Mouse (Mus musculus): ENCODE measurements at regions not wholly inside any gene's neighbourhood (a gene's known extent, or its start where the extent isn't known, plus 50 kb on each side); places are given as distances from the start of the nearest gene placed in this dataset.
A peak's percentile ranks its signal among the peaks of the same experiment; 100 is the strongest.

DNA sequence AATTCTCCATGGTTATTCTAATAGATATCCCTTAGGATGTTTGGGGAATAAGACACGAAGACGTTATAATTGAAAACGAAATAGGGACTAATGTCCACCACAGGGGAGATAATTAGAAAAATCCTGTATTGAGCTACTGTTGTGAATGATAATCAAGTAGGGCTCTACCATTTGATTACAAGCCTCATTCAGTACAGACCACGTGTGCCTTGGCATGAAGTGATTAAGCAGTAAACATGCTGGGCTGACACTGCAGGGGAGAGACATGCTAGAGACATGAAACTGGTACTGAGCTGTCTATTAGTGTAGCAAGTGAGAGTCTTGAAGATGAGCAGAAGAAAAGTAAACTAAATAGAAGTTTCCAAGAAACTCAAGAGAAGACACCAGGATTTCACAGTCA lies 797.8 kb downstream of the Efna5 start:
- DNase-seq (ENCODE audit: low read depth, low spot score), result no peak

DNA sequence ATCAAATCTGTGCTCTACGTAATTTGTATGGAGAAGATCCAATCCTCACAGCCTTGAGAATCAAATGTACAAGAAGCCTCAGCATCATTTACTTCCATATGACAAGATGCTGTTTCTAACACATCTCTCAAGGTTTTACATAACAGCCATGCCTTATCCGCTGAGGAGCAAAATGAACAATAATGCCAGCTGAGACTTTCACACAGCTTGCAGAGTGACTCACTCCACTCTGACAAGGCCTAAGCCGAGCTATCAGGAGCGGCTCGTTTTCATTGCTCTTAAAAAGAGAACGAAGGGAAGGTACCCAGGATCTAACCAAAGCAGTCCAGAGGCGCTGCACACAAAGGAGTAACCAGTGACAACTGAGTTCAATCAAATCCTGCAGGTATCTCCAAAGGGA lies 803.5 kb downstream of the Efna5 start:
- no peak for DNase-seq (ENCODE audit: low read depth, low spot score)

DNA sequence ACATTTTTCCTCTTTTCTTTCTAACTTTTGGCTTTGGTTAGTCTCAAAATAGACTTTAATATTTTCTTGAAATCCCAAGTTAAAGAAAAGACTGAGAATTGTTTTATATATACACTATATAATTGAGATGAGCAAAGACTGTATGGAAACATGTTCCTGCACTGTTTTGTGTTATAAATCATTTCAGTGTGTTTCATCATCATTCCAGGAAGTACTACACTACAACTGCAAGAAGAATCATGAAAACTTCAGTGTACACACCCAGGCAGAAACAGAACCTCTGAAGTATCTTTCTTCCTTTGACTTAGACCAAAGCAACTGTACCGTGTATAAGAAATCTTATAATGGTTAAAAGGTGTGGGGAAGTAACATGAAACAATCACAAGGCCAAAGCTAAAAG lies 816.2 kb downstream of the Efna5 start:
- no peak for DNase-seq (ENCODE audit: low read depth, low spot score)

DNA sequence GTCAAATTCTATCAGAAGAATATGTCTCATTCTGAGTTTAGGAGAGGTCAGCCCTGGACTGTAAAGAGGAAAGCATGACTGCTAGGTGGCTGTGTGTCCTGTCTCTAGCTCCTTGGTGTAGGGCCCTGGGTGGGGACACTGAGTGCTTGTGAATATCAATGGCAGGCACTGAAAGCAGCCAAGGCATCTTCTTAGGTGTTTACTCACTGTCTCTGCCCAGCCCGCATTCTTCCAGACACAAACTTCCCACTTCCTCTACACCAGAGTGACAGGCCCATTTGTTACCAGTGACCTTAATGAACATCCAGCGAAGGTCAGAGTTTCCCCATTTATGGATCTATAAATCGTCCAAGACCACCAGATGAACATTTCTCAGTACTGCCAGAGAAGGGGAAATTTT lies 823.1 kb downstream of the Efna5 start:
- peak; percentile 79 for DNase-seq (ENCODE audit: low read depth, low spot score)

DNA sequence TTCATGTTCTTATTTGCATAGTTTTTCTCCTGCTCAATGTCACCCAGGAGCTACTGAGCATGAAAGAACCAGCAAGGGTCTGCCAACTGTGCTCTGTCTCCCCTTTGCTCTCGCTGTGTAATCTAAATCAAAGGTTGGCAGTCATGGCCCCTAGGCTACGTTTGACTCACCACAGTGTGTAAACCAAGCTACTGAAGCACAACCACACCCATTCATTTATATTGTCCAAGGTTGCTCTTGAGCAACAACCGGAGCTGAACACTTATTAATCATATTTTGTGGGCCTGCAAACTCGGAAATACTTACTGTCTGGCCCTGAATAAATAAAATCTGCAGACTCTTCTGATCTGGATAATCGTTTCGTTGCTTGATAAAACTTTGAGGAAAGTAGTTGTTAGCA lies 826.3 kb downstream of the Efna5 start:
- DNase-seq (ENCODE audit: low read depth, low spot score), result no peak

DNA sequence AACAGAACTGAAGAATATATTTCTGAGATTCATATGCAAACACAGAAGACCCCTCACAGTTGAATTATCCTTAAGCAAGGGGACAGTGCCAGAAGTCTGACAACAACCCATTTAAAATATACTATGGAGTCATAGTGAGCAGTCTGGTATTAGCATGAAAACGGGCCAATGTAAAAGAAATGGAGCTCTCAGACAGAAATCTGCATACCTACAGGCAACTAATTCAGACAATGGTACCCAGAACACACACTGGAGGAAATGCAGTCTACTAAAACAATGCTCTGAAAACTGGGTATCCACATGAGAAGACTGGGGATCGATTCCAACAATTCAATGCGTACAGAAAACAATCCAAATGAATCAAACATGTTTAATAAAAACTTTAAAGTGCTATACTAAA lies 832.1 kb downstream of the Efna5 start:
- DNase-seq (ENCODE audit: low read depth, low spot score), result peak; percentile 58

DNA sequence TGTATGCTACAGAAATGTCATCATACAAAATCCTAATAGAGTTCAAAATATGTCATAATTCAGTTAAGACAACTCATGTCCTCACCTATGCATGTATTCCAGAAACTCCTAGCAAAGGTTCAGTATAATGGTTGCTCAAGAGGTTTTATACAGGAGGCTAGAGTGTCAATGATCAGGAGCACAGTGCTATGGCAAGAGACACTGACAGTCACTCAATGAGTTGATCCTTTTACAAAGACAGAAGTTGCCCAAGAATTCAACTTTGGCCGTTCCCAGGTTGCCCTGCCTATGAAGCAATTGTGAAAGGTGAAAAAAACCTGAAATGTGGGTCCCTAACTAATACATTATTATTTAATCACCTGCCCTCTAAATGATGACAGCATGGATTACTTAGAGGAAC lies 850.5 kb downstream of the Efna5 start:
- DNase-seq (ENCODE audit: low read depth, low spot score), result no peak

Data from ES-CJ7 (cell line).